Mouse (Mus musculus): ENCODE data around the gene Hoxd9. TPM values are rescaled to one million over a fixed set of nuclear protein-coding genes. Genes with fewer than 3 reads are reported as not detected.

Gene Hoxd9
- polyA plus RNA-seq, 1 experiment from 2014 or later: 0.33 TPM

- no peak overlapping the region for H3K27ac ChIP-seq (ENCODE audit: low read length)
- H3K9ac ChIP-seq (replicated peaks; ENCODE audit: low read depth): no peak overlapping the region
- H3K4me1 ChIP-seq (ENCODE audit: insufficient read depth, low read depth, low read length): 0 out of 2 replicates have a peak, but pooled peaks cover 3% of the 10 kb centered on the region
- TF ChIP-seq EP300 (IDR thresholded peaks at IDR 0.05) (no peak), CTCF (IDR thresholded peaks at IDR 0.05) (no peak)
- 12% methylated on average over 9 of the region's 9 CpGs for WGBS
- ATAC-seq: no peak
- no peaks in the 10 kb centered on the region for H3K36me3 ChIP-seq (ENCODE audit: insufficient read depth, low read length)
- no peaks in the 10 kb centered on the region for H3K9me3 ChIP-seq (ENCODE audit: low read length)
- H3K27me3 ChIP-seq (replicated peaks; ENCODE audit: insufficient read depth, low read length): peaks cover 90% of the 10 kb centered on the region
- no peak overlapping the region for H3K4me2 ChIP-seq (replicated peaks; ENCODE audit: low read depth, low read length)
- no peak for DNase-seq (ENCODE audit: low spot score)
- no peak overlapping the region for H3K4me3 ChIP-seq (ENCODE audit: low read depth, low read length)
Observed at GRCm38 (mm10) chr2:74731799-74732512, 34.4 kb downstream of the Hoxd9 start.

GRCm38 (mm10) chr2:74732513-74733316 is 35.2 kb downstream of the Hoxd9 start:
- Histone ChIP-seq H3K36me3 (ENCODE audit: insufficient read depth, low read length) (no peaks in the 10 kb centered on the region), H3K9ac (replicated peaks; ENCODE audit: low read depth) (no peak overlapping the region), H3K4me2 (replicated peaks; ENCODE audit: low read depth, low read length) (no peak overlapping the region), H3K4me3 (ENCODE audit: low read depth, low read length) (no peak overlapping the region; the same call in 1 of the 2 replicates), H3K27me3 (replicated peaks; ENCODE audit: insufficient read depth, low read length) (peaks cover 90% of the 10 kb centered on the region), H3K9me3 (ENCODE audit: low read length) (no peaks in the 10 kb centered on the region), H3K4me1 (ENCODE audit: insufficient read depth, low read depth, low read length) (no peaks in the 10 kb centered on the region), H3K27ac (ENCODE audit: low read length) (no peak overlapping the region)
- no peak for TF ChIP-seq EP300 (IDR thresholded peaks at IDR 0.05)
- TF ChIP-seq CTCF (IDR thresholded peaks at IDR 0.05): no peak
- no peak for ATAC-seq
- DNase-seq (ENCODE audit: low spot score): no peak
- WGBS: 2% methylated on average over 42 of the region's 52 CpGs

DNA sequence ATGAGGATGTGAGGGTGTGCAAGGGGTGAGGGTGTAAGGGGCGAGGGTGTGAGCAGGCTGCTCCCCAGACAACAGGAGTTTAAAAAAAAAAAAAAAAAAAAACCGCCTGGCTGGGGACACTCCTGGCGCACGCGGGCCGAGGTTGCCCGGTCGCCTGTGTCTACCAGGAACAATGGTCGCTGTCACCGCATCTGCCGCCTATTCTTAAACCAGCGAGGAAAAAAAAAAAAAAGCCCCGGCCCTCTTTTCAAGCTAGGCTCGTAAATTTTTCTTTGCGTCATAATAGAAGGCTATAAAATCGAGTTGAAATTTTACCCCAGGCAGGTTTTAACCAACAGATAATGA is 35.8 kb downstream of the Hoxd9 start:
- ATAC-seq: no peak
- WGBS: 3% methylated on average over 16 of the region's 16 CpGs
- TF ChIP-seq CTCF (IDR thresholded peaks at IDR 0.05) (no peak), EP300 (IDR thresholded peaks at IDR 0.05) (no peak)
- Histone ChIP-seq H3K9ac (replicated peaks; ENCODE audit: low read depth) (no peak overlapping the region), H3K9me3 (ENCODE audit: low read length) (no peaks in the 10 kb centered on the region), H3K27me3 (replicated peaks; ENCODE audit: insufficient read depth, low read length) (peaks cover 90% of the 10 kb centered on the region), H3K4me1 (ENCODE audit: insufficient read depth, low read depth, low read length) (no peaks in the 10 kb centered on the region), H3K4me2 (replicated peaks; ENCODE audit: low read depth, low read length) (no peak overlapping the region), H3K4me3 (ENCODE audit: low read depth, low read length) (no peak overlapping the region), H3K36me3 (ENCODE audit: insufficient read depth, low read length) (no peaks in the 10 kb centered on the region), H3K27ac (ENCODE audit: low read length) (no peak overlapping the region)
- no peak for DNase-seq (ENCODE audit: low spot score)

DNA sequence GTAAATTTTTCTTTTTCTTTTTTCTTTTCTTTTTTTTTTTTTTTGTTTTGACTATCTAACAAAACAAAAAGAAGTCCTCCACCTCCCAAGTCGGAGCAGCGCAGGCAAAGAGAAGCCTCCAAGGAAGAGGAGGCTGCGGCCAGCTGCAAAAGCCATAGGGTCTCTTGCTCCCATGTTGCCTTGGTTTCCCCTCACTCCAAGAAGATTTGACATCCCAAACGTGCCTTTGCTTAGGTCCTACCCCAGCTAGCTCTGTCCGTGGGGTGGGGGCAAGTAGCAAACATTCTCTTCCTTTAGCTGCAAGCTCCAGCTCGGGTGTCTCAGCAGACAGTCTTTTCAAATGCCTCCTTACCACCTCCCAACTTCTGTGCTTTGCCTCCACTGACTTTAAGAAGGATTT is 36.2 kb downstream of the Hoxd9 start:
- 5% methylated on average over 6 of the region's 6 CpGs for WGBS
- no peaks in the 10 kb centered on the region for H3K4me1 ChIP-seq (ENCODE audit: insufficient read depth, low read depth, low read length)

GRCm38 (mm10) chr2:74734451-74734850 is 36.9 kb downstream of the Hoxd9 start:
- TF ChIP-seq CTCF (IDR thresholded peaks at IDR 0.05) (no peak), EP300 (IDR thresholded peaks at IDR 0.05) (no peak)
- Histone ChIP-seq H3K4me2 (replicated peaks; ENCODE audit: low read depth, low read length) (no peak overlapping the region), H3K27ac (ENCODE audit: low read length) (no peak overlapping the region), H3K4me1 (ENCODE audit: insufficient read depth, low read depth, low read length) (no peaks in the 10 kb centered on the region), H3K9ac (replicated peaks; ENCODE audit: low read depth) (no peak overlapping the region), H3K27me3 (replicated peaks; ENCODE audit: insufficient read depth, low read length) (peaks cover 92% of the 10 kb centered on the region), H3K9me3 (ENCODE audit: low read length) (no peaks in the 10 kb centered on the region), H3K36me3 (ENCODE audit: insufficient read depth, low read length) (no peaks in the 10 kb centered on the region), H3K4me3 (ENCODE audit: low read depth, low read length) (no peak overlapping the region)
- ATAC-seq (no peak), DNase-seq (ENCODE audit: low spot score) (no peak)
- WGBS: under 1% methylated on average over 12 of the region's 13 CpGs

More for the DNA sequence above, 36.2 kb downstream of the Hoxd9 start:
- no peak for TF ChIP-seq EP300 (IDR thresholded peaks at IDR 0.05)
- no peak for TF ChIP-seq CTCF (IDR thresholded peaks at IDR 0.05)
- no peak overlapping the region for H3K27ac ChIP-seq (ENCODE audit: low read length)
- H3K4me3 ChIP-seq (ENCODE audit: low read depth, low read length): no peak overlapping the region
- no peaks in the 10 kb centered on the region for H3K9me3 ChIP-seq (ENCODE audit: low read length)
- H3K4me2 ChIP-seq (replicated peaks; ENCODE audit: low read depth, low read length): no peak overlapping the region
- DNase-seq (ENCODE audit: low spot score): no peak
- H3K9ac ChIP-seq (replicated peaks; ENCODE audit: low read depth): no peak overlapping the region
- peaks cover 90% of the 10 kb centered on the region for H3K27me3 ChIP-seq (replicated peaks; ENCODE audit: insufficient read depth, low read length)
- no peak for ATAC-seq
- no peaks in the 10 kb centered on the region for H3K36me3 ChIP-seq (ENCODE audit: insufficient read depth, low read length)

DNA sequence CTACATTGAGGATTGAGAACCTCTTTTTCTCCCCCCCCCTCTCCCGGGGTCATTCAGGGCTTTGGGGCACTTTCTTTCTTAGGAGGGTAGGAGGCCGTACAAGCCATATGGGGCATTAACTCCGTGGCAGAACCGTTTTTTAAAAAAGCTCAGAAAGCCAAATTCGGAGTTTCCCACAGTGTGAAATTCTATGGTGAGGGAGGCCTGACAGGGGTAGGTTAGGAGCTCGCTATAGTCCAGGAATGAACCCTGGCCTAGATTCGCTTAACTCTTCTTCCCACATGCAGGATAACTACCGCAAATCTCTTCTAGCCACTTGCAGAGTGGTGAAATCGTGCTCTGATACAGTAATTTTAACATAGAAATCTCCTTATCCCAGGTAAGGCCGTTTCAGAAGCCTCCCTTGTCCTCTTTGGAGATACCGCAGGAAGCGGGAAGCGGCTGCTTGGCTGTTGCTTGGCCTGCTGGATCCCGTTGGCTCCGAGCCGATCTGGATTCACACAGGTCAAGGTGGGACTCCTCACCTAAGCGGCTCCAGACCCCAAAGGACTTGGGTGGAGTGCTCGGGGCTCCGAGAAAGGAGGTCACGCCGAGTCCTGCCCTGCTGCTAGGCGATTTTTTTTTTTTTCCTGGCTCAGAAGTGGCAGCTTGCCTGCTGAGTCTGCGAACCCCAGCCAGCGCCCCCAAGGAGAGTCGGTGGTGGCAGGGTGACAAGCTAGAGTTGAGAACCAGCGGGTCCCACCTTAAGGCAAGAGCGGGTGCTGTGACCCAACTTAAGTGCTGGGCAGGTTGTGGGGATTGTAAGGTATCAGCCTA is 37.7 kb downstream of the Hoxd9 start:
- Histone ChIP-seq H3K27ac (ENCODE audit: low read length) (no peak overlapping the region), H3K36me3 (ENCODE audit: insufficient read depth, low read length) (no peaks in the 10 kb centered on the region), H3K9ac (replicated peaks; ENCODE audit: low read depth) (no peak overlapping the region), H3K4me3 (ENCODE audit: low read depth, low read length) (no peak overlapping the region), H3K4me2 (replicated peaks; ENCODE audit: low read depth, low read length) (no peak overlapping the region), H3K27me3 (replicated peaks; ENCODE audit: insufficient read depth, low read length) (peaks cover 89% of the 10 kb centered on the region), H3K4me1 (ENCODE audit: insufficient read depth, low read depth, low read length) (no peaks in the 10 kb centered on the region), H3K9me3 (ENCODE audit: low read length) (no peaks in the 10 kb centered on the region)
- TF ChIP-seq CTCF (IDR thresholded peaks at IDR 0.05) (no peak), EP300 (IDR thresholded peaks at IDR 0.05) (no peak)
- DNase-seq (ENCODE audit: low spot score) (no peak), ATAC-seq (no peak)
- 6% methylated on average over 27 of the region's 27 CpGs for WGBS

Data from lung, postnatal 0 days (tissue).